Mouse (Mus musculus): ENCODE data around the gene Hoxd9.

The Hoxd9 gene

GRCm38 (mm10) chr2:74714881-74715280 lies 17.4 kb downstream of the Hoxd9 start:
- DNase-seq = peak in 1 of 2 experiments; percentile 30

DNA sequence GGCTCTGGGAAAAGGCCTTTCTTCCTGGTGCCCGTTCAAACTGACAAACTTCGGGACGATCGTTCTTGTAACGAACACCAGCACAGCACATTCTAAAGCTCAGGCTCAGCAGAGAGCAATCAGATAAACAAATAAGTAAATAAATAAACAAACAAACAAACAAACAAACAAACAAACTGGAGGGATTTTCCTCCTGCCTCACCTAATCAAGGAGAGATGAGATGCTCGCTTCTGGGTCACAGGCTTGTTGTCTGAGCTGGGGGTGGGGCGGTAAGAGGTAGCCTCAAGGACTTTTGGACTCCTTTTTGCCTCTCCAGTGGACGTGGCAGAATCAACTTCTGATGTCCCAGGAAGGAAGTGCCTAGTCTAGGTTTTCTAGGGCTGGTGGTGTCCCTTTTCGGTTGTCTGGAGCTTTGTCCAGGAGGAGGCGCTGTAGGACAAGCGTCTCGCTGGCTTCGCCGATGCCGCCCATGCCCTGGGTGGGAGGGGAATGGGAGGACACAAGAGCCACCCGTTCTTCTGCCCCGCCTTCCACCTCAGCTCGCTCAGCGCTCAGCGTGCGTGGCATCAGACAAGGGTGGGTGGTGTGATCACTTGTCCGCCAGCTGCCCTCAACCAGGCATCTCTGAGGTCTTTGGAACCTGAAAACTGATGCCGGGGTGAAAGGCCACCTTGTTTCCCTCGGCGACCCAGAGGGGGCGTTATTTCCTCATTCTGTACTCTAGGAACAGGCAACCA lies 18.1 kb downstream of the Hoxd9 start:
- peak; percentile 89 to 92 for DNase-seq

DNA sequence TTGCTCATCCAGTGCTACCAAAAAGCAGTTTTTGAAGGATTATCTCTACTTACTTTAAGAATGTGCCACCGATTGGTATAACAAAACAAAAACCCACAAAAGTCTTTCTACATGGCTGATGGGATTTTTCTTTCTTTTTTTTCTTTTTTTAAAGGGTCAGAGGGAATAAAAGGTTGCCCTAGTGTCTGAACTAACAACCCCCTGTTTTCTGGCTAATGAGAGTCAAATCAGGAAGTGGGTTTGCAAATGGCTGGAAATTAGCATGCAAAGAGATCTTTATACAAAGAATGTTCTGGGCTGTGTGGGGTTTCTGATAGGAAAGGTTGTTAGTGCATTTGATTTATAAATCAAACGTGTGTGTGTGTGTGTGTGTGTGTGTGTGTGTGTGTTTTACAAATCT lies 22.9 kb downstream of the Hoxd9 start:
- no peak for DNase-seq

DNA sequence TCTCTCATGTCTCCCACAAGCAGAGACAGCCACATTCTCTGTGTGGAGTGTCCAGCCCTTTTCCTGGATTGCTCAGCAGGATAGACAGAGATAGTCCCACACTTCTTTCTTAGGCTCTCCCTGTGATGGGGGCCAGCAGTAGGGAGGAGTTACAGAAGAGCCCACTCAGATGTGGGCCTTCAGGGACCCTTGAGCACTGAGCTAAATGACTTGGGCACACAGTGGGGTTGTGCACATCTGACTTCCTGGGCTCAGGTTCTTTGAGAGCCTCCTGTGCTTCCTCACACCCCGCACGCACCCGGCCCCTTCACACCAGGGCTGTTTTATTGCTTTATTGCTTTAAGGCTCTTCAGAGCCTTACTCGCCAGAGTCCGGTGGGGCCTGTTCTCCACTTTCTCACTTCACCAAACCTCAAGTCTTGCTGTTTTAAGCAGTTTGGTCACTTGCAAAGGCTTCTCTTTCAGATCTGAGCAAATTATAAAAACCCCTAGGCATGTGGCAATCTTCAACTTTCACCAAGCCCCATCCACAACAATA lies 23.5 kb downstream of the Hoxd9 start:
- no peak for DNase-seq

DNA sequence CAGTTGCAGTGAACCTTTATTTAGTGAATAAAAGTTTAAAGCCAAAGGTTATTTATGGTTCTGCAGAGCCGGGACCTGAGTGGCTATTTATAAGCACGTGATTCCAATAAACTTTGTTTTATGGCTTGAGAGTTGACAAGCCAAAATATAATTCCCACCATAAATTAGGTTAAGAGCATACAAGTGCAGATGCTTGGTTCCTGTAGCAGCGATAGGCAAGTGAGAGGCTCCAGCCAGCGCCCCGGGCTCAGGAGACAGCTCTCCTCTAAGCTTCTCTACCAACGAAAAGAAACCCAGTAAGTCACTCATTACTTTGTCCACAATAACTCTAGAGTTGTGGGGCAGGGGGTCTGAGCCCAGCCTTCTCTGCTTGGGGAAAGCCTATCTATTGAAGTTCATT lies 24.4 kb downstream of the Hoxd9 start:
- no peak for DNase-seq

DNA sequence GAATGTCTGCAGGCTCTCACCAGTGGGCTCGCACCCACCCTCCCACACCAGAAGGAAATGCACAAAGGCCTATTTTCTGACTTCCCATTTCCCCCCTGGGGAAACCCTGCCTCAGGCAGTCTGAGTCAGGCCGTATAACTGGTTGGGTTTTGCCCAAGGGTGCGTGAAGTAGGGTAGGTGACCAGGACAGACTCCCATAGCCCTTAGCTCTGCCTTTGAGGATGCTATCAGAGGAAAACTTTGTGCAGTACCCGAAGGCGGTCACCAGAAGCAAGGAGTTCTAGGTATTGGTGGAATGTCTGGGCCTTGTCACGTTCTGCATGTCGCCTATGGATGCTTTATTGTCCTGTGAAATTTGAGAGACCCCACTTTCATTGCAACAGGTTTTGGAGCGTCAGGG lies 25.4 kb downstream of the Hoxd9 start:
- DNase-seq = no peak

GRCm38 (mm10) chr2:74724244-74725015 lies 26.9 kb downstream of the Hoxd9 start:
- DNase-seq = peak in 1 of 2 experiments; percentile 45

GRCm38 (mm10) chr2:74725171-74725570 lies 27.6 kb downstream of the Hoxd9 start:
- DNase-seq = no peak

- peak; percentile 81 to 85 for DNase-seq
Observed at GRCm38 (mm10) chr2:74726551-74726950, 29.0 kb downstream of the Hoxd9 start, which contains the start of gene Gm28230. Gene Gm28230, plus strand, starts transcription at chr2:74726728.

GRCm38 (mm10) chr2:74726973-74727639 lies 29.6 kb downstream of the Hoxd9 start:
- no peak for DNase-seq

DNA sequence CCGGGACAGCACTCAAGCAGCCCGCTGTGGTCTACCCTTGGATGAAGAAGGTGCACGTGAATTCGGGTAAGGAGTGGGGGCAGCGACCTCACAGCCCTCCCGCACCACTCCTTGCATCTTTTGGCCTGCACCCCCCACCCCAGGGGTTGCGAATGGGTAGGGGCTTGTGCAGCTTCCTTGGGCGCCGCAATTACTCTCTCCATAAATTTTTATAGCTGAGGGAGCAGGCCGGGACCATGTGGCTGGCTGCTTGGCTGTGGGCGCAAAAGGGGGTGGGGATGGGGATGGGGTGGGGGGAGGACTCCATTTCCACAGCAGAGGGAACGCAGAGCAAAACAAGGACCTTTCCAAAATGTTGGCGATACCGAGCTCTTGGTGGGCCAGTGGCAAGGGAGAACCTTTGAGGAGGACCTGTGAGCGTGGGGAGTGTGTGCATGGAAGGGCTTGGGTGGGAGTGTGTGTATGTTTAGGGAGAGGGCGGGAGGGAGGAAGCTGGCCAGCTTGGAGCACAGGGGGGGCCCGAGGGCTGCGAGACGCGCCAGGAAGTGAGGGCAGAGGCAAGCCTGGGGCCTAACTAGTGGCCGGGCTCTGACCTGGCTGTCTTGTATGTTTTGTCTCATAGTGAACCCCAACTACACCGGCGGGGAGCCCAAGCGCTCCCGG lies 30.2 kb downstream of the Hoxd9 start:
- no peak for DNase-seq

DNA sequence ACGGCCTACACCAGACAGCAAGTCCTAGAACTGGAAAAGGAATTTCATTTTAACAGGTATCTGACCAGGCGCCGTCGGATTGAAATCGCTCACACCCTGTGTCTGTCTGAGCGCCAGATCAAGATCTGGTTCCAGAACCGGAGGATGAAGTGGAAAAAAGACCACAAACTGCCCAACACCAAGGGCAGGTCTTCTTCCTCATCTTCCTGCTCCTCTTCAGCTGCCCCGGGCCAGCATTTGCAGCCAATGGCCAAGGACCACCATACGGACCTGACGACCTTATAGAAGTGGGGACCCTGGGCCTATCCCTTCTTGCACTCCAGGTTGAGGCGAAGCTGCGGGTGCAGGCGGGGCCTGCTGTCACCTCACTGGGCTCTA lies 30.8 kb downstream of the Hoxd9 start:
- DNase-seq = no peak

- DNase-seq = no peak
Observed at GRCm38 (mm10) chr2:74730331-74730730, 32.8 kb downstream of the Hoxd9 start.

DNA sequence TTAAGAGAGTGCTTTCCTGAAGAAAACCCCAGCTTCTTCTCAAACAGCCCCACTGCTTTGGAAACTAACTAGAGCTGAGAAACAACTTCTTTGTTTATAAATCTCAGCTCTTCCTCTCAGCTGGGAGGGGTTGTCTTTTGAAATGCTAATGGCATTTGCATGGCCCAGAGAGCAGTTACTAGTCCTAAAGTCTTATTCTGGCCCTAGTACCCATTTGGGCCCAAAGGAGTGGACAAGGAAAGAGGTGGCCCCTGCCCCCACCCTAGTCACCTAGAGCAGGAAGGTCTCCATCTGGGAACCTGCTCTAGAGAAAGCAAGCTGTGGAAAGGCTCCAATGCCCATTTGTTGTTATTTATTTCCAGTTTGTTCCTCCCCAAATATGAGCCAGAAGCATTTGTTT lies 33.5 kb downstream of the Hoxd9 start:
- DNase-seq = no peak

- DNase-seq = no peak
Observed at GRCm38 (mm10) chr2:74731799-74732512, 34.4 kb downstream of the Hoxd9 start.

DNA sequence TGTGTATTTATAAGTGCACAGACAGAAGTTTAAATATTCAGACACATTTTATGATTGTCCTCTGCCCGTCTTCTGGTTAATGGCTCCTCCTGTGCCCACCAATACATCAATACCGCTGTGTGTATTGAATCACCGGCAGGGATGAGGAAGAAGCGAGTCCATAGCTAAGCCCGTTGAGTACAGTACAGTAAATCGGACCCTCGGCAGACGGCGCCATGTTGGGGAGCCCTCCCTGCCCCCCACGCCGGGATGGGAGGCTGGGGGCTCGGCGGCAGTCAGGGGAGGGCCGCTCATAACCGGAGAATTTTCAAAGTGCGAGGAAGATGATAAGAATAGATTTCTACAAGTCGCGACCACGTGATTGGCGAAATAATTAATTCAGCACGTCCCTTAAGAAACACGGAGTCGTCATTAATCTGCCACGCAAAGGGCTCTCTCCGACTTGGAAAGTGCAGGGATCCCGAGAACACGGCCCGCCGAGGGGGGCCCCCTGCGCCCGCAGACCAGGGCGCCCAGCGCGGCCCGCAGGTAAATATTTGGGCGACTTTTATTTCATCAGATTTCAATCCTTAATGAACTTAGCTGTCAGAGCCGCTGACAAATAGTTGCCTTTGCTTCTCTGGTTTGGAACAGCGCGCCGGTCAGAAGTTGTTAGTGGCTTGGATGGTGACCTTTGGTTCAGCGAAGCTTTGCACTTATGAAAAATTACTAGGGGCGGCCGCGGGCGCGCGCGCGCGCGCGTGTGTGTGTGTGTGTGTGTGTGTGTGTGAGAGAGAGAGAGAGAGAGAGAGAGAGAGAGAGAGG lies 35.2 kb downstream of the Hoxd9 start:
- no peak for DNase-seq

DNA sequence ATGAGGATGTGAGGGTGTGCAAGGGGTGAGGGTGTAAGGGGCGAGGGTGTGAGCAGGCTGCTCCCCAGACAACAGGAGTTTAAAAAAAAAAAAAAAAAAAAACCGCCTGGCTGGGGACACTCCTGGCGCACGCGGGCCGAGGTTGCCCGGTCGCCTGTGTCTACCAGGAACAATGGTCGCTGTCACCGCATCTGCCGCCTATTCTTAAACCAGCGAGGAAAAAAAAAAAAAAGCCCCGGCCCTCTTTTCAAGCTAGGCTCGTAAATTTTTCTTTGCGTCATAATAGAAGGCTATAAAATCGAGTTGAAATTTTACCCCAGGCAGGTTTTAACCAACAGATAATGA lies 35.8 kb downstream of the Hoxd9 start:
- DNase-seq = no peak

DNA sequence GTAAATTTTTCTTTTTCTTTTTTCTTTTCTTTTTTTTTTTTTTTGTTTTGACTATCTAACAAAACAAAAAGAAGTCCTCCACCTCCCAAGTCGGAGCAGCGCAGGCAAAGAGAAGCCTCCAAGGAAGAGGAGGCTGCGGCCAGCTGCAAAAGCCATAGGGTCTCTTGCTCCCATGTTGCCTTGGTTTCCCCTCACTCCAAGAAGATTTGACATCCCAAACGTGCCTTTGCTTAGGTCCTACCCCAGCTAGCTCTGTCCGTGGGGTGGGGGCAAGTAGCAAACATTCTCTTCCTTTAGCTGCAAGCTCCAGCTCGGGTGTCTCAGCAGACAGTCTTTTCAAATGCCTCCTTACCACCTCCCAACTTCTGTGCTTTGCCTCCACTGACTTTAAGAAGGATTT lies 36.2 kb downstream of the Hoxd9 start:
- DNase-seq = no peak

GRCm38 (mm10) chr2:74734451-74734850 lies 36.9 kb downstream of the Hoxd9 start:
- no peak for DNase-seq

GRCm38 (mm10) chr2:74734996-74735811 lies 37.7 kb downstream of the Hoxd9 start:
- no peak for DNase-seq

Data from kidney, adult 8-10 months (tissue).